Mouse (Mus musculus) olfactory bulb, adult 2 months (tissue): ENCODE measurements around the gene Rab3c. TPM values are rescaled to one million over a fixed set of nuclear protein-coding genes. Genes with fewer than 3 reads are reported as not detected.

Experiments
- H3K27ac ChIP-seq: fragments of 200-500 bp; 2 replicates; pipeline ENCODE4 v1.5.1; 2012; ENCODE audit warnings: low read depth, low read length; ENCODE audit not compliant: insufficient read depth
- H3K4me1 ChIP-seq: fragments of 200-500 bp; 2 replicates; pipeline ENCODE4 v1.6.1; 2012; ENCODE audit warnings: low read length; ENCODE audit not compliant: control insufficient read depth, insufficient read depth
- H3K4me3 ChIP-seq: fragments of 200-500 bp; 2 replicates; pipeline ENCODE4 v1.5.1; 2012; ENCODE audit warnings: mild to moderate bottlenecking, low read depth, low read length, moderate library complexity; ENCODE audit not compliant: insufficient read depth
- CTCF ChIP-seq: fragments of 200-500 bp; IDR thresholded peaks from 2 replicates; pipeline ENCODE4 v1.5.1; 2012; ENCODE audit warnings: low read depth, mild to moderate bottlenecking, low read length, moderate library complexity; ENCODE audit not compliant: insufficient read depth
- POLR2A ChIP-seq: fragments of 200-500 bp; IDR thresholded peaks from 2 replicates; pipeline ENCODE4 v1.6.1; 2012; ENCODE audit warnings: mild to moderate bottlenecking, low read depth, low read length, moderate library complexity; ENCODE audit not compliant: insufficient read depth
- WGBS: fragments of 180-500 bp; shearing (Covaris S2); methylation state at CpG from one replicate; pipeline ENCODE4 v1.1.7; 2018; 5-methylcytosine and 5-hydroxymethylcytosine counted together
- polyA plus RNA-seq: library from polyadenylated mRNA; stranded (reverse); fragments of >200 nt; gene quantifications from 2 replicates; pipeline ENCODE4 v1.2.4, GENCODE M21; 2012; ENCODE audit warnings: low replicate concordance; ENCODE audit not compliant: missing spikeins, insufficient read depth, insufficient read length

The Rab3c gene
- polyA plus RNA-seq, 1 experiment: not detected

- Histone ChIP-seq H3K4me1 (no peaks in the 10 kb centered on the region), H3K27ac (no peak overlapping the region), H3K4me3 (no peak overlapping the region)
- TF ChIP-seq POLR2A (no peak), CTCF (no peak)
- 43% methylated on average over 9 of the region's 9 CpGs for WGBS
Observed at GRCm38 (mm10) chr13:110075587-110075986, 205.2 kb downstream of the Rab3c start.

- no peak for TF ChIP-seq CTCF
- TF ChIP-seq POLR2A: no peak
- WGBS: 63% methylated on average over 2 of the region's 2 CpGs
- Histone ChIP-seq H3K4me3 (no peak overlapping the region), H3K4me1 (no peaks in the 10 kb centered on the region), H3K27ac (no peak overlapping the region)
Observed at GRCm38 (mm10) chr13:110074180-110074579, 206.6 kb downstream of the Rab3c start.

- Histone ChIP-seq H3K4me1 (peaks cover 3% of the 10 kb centered on the region), H3K4me3 (no peak overlapping the region), H3K27ac (no peak overlapping the region)
- WGBS: 73% methylated on average over 3 of the region's 3 CpGs
- TF ChIP-seq POLR2A (no peak), CTCF (no peak)
Observed at GRCm38 (mm10) chr13:110067149-110067548, 213.6 kb downstream of the Rab3c start.

GRCm38 (mm10) chr13:110066674-110067073 lies 214.1 kb downstream of the Rab3c start:
- H3K4me1 ChIP-seq: peaks cover 3% of the 10 kb centered on the region
- no peak overlapping the region for H3K4me3 ChIP-seq
- no peak for TF ChIP-seq CTCF
- no peak for TF ChIP-seq POLR2A
- H3K27ac ChIP-seq: no peak overlapping the region
- 95% methylated on average over 2 of the region's 2 CpGs for WGBS

- TF ChIP-seq CTCF: no peak
- TF ChIP-seq POLR2A: no peak
- H3K4me3 ChIP-seq: no peak overlapping the region
- H3K27ac ChIP-seq: no peak overlapping the region
- WGBS: 5% methylated on average over 9 of the region's 9 CpGs
- peaks cover 3% of the 10 kb centered on the region for H3K4me1 ChIP-seq
Observed at GRCm38 (mm10) chr13:110062835-110063411, 217.9 kb downstream of the Rab3c start.

- WGBS: 42% methylated on average over 8 of the region's 8 CpGs
- no peak for TF ChIP-seq POLR2A
- no peak overlapping the region for H3K27ac ChIP-seq
- H3K4me1 ChIP-seq: peaks cover 3% of the 10 kb centered on the region
- H3K4me3 ChIP-seq: no peak overlapping the region
Observed at GRCm38 (mm10) chr13:110062288-110062687, 218.5 kb downstream of the Rab3c start.

- Histone ChIP-seq H3K4me3 (no peak overlapping the region), H3K27ac (no peak overlapping the region), H3K4me1 (no peaks in the 10 kb centered on the region)
- TF ChIP-seq CTCF: no peak
- no peak for TF ChIP-seq POLR2A
- WGBS: 69% methylated on average over 8 of the region's 8 CpGs
Observed at GRCm38 (mm10) chr13:110054538-110054937, 226.3 kb downstream of the Rab3c start.

- 41% methylated on average over 5 of the region's 5 CpGs for WGBS
Observed at GRCm38 (mm10) chr13:110048767-110049434, 231.9 kb downstream of the Rab3c start.

GRCm38 (mm10) chr13:110044418-110044817 lies 236.4 kb downstream of the Rab3c start:
- Histone ChIP-seq H3K4me3 (no peak overlapping the region), H3K27ac (no peak overlapping the region), H3K4me1 (no peaks in the 10 kb centered on the region)
- 79% methylated on average over 4 of the region's 4 CpGs for WGBS
- TF ChIP-seq POLR2A (no peak), CTCF (no peak)

More at GRCm38 (mm10) chr13:110048767-110049434, 231.9 kb downstream of the Rab3c start:
- no peaks in the 10 kb centered on the region for H3K4me1 ChIP-seq
- TF ChIP-seq CTCF: no peak
- TF ChIP-seq POLR2A: no peak
- no peak overlapping the region for H3K27ac ChIP-seq
- H3K4me3 ChIP-seq: no peak overlapping the region
